Mouse (Mus musculus): ENCODE data around the gene Plekha3.
A peak's percentile ranks its signal among the peaks of the same experiment; 100 is the strongest.

Plekha3 gene

GRCm38 (mm10) chr2:76674725-76675427 lies at the start of gene Plekha3:
TSS of gene Plekha3 (plus strand) at chr2:76675281.
- DNase-seq (ENCODE audit: low read depth, low spot score), result peak; percentile 72

- DNase-seq (ENCODE audit: low read depth, low spot score), result no peak
These were observed 44.8 kb upstream of the Plekha3 start for GRCm38 (mm10) chr2:76630293-76630692.

- DNase-seq (ENCODE audit: low read depth, low spot score), result no peak
These were observed 43.5 kb upstream of the Plekha3 start for GRCm38 (mm10) chr2:76631600-76631999.

GRCm38 (mm10) chr2:76639637-76640036 lies 35.4 kb upstream of the Plekha3 start:
- DNase-seq (ENCODE audit: low read depth, low spot score), result no peak

- no peak for DNase-seq (ENCODE audit: low read depth, low spot score)
These were observed 31.3 kb upstream of the Plekha3 start for GRCm38 (mm10) chr2:76643801-76644200.

- peak; percentile 48 for DNase-seq (ENCODE audit: low read depth, low spot score)
These were observed 27.6 kb upstream of the Plekha3 start for GRCm38 (mm10) chr2:76647441-76647869.

- peak; percentile 99 for DNase-seq (ENCODE audit: low read depth, low spot score)
These were observed 27.1 kb upstream of the Plekha3 start, which contains the start of the genes Prkra and Pjvk for GRCm38 (mm10) chr2:76647883-76648570. TSS of gene Prkra (minus strand) at chr2:76648015. TSS of gene Pjvk (plus strand) at chr2:76648476.

- peak; percentile 48 for DNase-seq (ENCODE audit: low read depth, low spot score)
These were observed 26.4 kb upstream of the Plekha3 start for GRCm38 (mm10) chr2:76648666-76649141.

GRCm38 (mm10) chr2:76653070-76653469 lies 22.0 kb upstream of the Plekha3 start:
- DNase-seq (ENCODE audit: low read depth, low spot score), result no peak

GRCm38 (mm10) chr2:76654646-76655045 lies 20.4 kb upstream of the Plekha3 start:
- DNase-seq (ENCODE audit: low read depth, low spot score), result no peak

GRCm38 (mm10) chr2:76655444-76655843 lies 19.6 kb upstream of the Plekha3 start:
- no peak for DNase-seq (ENCODE audit: low read depth, low spot score)

GRCm38 (mm10) chr2:76655982-76656381 lies 19.1 kb upstream of the Plekha3 start:
- DNase-seq (ENCODE audit: low read depth, low spot score), result peak; percentile 18

GRCm38 (mm10) chr2:76658551-76658950 lies 16.5 kb upstream of the Plekha3 start:
- no peak for DNase-seq (ENCODE audit: low read depth, low spot score)

GRCm38 (mm10) chr2:76659419-76659818 lies 15.7 kb upstream of the Plekha3 start:
- DNase-seq (ENCODE audit: low read depth, low spot score), result no peak

- no peak for DNase-seq (ENCODE audit: low read depth, low spot score)
These were observed 9.6 kb upstream of the Plekha3 start for GRCm38 (mm10) chr2:76665531-76665930.

- DNase-seq (ENCODE audit: low read depth, low spot score), result no peak
These were observed 7.9 kb upstream of the Plekha3 start for GRCm38 (mm10) chr2:76667200-76667599.

- DNase-seq (ENCODE audit: low read depth, low spot score), result no peak
These were observed 3.4 kb upstream of the Plekha3 start for GRCm38 (mm10) chr2:76671641-76672040.

GRCm38 (mm10) chr2:76672134-76672745 lies 2.8 kb upstream of the Plekha3 start:
- no peak for DNase-seq (ENCODE audit: low read depth, low spot score)

GRCm38 (mm10) chr2:76672966-76673392 lies 2.1 kb upstream of the Plekha3 start, which contains the start of gene Fkbp7:
TSS of gene Fkbp7 (minus strand) at chr2:76673116.
- peak; percentile 97 for DNase-seq (ENCODE audit: low read depth, low spot score)

- no peak for DNase-seq (ENCODE audit: low read depth, low spot score)
These were observed 1.5 kb upstream of the Plekha3 start for GRCm38 (mm10) chr2:76673472-76674081.

GRCm38 (mm10) chr2:76675451-76675850 lies 370 bp downstream of the Plekha3 start:
- DNase-seq (ENCODE audit: low read depth, low spot score), result no peak

GRCm38 (mm10) chr2:76675949-76676348 lies 868 bp downstream of the Plekha3 start:
- DNase-seq (ENCODE audit: low read depth, low spot score), result no peak
